Mouse (Mus musculus) v-Abl transformed pro-B cells (cell line): ENCODE data around the gene Mrpl40.

Experiments used
- in situ Hi-C, 2 experiments: fragments of 400-800 bp; cut with MboI; formaldehyde crosslinking; loops; one replicate each; pipeline ENCODE4 v1.15.1; 2025; ENCODE audit not compliant: unreplicated experiment in 2 of 2

The Mrpl40 gene

GRCm38 (mm10) chr16:18829102-18829501, 47.6 kb downstream of the Mrpl40 start:
- in situ Hi-C loops: no loop called here

GRCm38 (mm10) chr16:18828630-18829029, 48.0 kb downstream of the Mrpl40 start:
- in situ Hi-C loops: no loop called here

- in situ Hi-C loops: no loop called here
Observed at GRCm38 (mm10) chr16:18822925-18823324, 53.7 kb downstream of the Mrpl40 start.

GRCm38 (mm10) chr16:18822356-18822755, 54.3 kb downstream of the Mrpl40 start:
- in situ Hi-C loops: no loop called here
